Mouse (Mus musculus) layer of hippocampus, adult 2 months (tissue): ENCODE measurements at regions not wholly inside any gene's neighbourhood (a gene's known extent, or its start where the extent isn't known, plus 50 kb on each side); places are given as distances from the start of the nearest gene placed in this dataset.

Source experiments
- DNase-seq, 2 experiments: peaks; one replicate each; pipeline ENCODE4 v3.0.0; 2022; ENCODE audit warnings: low spot score in 2 of 2
- H3K27ac ChIP-seq: fragments of 200-600 bp; 2 replicates; pipeline ENCODE4 v1.8.1; 2022
- H3K4me3 ChIP-seq: fragments of 200-600 bp; 2 replicates; pipeline ENCODE4 v1.8.1; 2022; ENCODE audit warnings: mild to moderate bottlenecking
- CTCF ChIP-seq: fragments of 200-600 bp; conservative IDR thresholded peaks from 2 replicates; pipeline ENCODE4 v1.8.1; 2022; ENCODE audit warnings: antibody characterized with exemption, mild to moderate bottlenecking, moderate library complexity

DNA sequence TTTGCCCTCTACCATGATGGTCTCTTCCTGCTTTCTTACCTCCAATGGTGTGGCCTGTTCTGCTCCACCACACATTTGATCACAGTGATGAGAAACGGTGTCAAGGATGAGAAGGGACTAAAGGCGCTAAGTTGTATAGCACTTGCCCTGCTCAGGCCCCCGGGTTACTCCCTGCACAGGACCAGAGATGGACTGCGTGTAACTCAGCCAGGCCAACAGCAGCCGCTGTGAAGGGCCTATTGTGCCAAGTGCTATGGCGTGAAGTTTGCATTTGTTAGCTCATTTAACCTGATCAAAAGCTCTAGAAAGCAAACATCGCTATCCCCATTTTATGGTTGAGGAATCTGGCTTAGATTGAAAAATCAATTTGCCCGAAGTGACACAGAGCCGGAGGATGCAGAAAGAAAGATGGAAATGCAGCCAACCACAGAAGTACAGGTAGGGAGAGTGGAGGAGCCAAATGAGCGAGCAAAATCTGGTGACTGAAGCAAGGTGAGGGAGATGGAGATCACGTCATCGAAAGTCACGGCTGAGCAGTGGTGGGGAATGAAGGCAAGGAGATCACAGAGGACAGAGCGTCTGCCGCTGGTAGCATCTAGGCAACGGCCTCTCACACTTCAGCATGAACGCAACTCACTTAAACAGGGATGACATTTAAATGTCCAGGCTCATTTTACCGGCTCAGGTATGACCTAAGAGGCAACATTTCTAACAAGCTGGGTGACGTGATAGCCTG, 78.3 kb upstream of the Fer start:
- Histone ChIP-seq H3K4me3 (no peak overlapping the region), H3K27ac (no peak overlapping the region)
- no peak for DNase-seq
- TF ChIP-seq CTCF: no peak

DNA sequence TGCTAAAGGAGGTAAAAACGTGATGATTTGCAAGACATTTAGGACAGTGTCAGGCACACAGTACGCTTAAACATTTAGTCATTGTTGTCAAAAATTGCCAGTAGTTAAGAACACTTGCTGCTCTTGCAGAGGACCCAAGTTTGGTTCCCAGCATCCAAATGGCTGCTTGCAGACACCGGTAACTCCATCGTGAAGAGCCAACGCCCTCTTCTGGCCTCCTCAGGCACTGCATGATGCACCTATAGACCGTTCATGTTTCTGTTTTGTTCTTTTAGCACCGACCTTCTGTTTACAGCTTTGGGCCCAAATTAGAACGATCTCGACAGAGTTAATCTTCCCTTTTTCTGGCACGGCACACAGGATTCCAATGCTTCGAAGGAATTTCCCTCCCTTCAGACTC, 76.4 kb upstream of the Fer start:
- H3K4me3 ChIP-seq: no peak overlapping the region
- peak; percentile 15; the same call in 1 of the 2 replicates for TF ChIP-seq CTCF
- DNase-seq: no peak
- H3K27ac ChIP-seq: no peak overlapping the region

DNA sequence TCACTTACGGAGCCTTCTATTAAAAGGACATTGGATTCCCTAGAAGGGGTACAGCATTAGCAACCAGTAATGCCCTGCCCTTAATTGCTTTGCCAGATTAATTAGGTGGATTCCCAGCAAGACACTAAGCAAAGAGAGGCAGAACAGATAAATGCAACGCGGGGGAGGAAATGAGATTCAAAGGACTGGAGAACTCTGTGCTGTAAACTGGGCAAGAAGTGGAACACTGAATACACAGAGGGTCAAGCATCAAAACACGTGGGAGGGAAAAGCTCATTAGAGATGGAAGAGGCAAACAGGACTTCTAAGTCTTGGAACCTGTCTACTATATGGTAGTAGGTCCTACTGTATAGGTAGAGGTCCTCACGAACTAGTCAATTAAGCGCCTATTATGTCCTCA, 68.5 kb upstream of the Fer start:
- H3K4me3 ChIP-seq: no peak overlapping the region
- no peak for TF ChIP-seq CTCF
- no peak overlapping the region for H3K27ac ChIP-seq
- DNase-seq: no peak

DNA sequence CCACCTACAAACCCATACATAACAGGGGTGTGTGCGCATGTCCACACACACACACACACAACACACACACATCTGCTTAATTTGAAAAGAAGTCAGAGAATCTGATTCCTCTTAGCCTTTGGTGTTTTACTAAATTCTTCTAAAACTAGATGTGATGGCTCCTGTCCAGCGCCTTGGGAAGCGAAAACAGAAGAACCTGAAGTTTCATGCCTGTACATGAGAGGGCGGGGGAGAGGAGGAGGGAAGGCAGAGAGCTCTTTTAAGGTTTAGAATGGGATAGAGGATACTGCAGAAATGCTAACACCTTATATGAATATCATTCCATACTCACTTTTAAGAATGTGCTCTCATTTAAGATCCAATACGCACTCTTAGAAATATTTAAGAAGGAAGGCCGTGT, 64.5 kb upstream of the Fer start:
- no peak for DNase-seq
- TF ChIP-seq CTCF: no peak
- Histone ChIP-seq H3K27ac (no peak overlapping the region), H3K4me3 (no peak overlapping the region)

DNA sequence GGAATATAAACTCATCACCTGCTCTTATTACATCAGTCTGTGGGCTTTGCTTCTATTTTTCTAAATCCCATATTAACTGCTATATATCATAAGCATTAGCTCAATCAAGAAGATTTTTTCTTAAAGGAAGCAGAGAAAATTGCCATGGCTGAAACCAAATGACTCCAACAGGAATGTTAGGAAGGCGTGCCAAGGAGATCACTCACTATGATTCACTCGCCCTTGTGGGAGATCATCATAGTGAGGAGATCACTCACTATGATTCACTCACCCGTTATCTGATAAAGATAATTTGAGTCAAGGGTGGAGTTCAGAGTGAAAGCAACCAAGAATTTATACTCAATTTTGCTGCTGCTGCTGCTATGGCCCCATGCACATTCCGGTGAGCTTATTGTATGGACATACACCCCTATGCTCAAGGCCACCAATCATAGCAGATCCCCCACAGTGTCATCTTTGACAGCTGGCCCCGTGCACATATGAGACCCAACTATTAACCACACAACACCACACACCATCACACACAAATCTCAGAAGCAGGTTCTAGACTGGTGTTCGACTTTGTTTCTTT, 63.8 kb upstream of the Fer start:
- no peak for DNase-seq
- TF ChIP-seq CTCF: no peak
- H3K4me3 ChIP-seq: no peak overlapping the region
- no peak overlapping the region for H3K27ac ChIP-seq

DNA sequence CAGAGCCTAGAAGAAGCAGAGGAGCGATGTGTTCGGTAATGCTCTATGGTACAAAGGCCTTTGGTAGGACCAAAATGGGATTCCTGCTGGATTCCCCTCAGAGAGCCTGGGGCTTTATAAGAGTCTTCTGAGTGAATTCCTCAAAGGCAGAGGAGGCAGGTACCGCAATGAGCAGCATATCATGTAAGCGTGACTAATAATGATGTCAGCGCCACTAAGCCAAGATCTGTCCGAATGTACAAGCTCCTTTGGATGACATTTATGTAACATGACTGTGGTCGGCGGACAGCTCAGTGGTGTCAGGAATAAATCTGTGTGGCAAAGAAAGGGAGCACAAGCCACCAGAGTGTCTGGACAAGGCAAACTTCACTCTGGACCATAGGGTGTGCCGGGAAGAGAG, 61.5 kb upstream of the Fer start:
- no peak for TF ChIP-seq CTCF
- Histone ChIP-seq H3K27ac (no peak overlapping the region), H3K4me3 (no peak overlapping the region)
- DNase-seq: no peak

DNA sequence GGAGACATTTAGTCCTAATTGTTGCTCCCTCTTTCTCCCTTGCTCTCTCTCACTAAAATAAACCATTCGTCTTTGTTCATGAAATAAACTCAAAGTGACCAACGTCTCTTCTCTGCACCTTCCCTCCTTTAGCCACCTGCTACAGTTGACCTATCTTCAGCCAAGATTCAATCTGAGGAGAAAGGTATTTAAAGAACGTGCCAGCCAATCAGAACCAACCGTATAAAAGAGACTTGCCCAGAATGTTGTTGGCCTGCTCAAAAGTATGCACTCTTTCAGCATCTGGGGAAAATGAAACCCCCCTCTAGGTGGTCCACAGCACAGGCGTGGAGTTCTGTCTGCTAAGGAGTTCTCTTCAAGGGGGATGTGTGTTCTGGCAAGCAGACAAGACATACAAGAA, 60.0 kb upstream of the Fer start:
- TF ChIP-seq CTCF: no peak
- no peak for DNase-seq
- Histone ChIP-seq H3K4me3 (no peak overlapping the region), H3K27ac (no peak overlapping the region)

DNA sequence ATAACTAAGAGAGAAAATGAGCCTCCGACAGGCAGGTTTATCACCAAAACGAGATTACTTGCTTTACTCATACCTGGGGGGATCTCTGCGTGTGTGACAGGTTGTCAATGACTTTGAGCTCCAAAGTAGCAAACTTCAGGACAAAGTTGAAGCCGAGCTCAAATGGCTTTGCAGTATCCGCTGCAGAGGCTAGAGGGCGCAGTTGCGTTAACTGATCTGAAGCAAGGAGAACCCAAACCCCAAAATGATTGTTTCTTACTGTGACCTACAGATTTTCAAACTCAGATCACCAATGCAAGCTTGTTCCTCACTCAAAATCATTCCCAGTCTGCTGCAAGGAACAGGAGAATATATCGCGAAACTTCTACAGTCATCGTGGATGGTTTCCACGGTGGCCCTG, 59.3 kb upstream of the Fer start:
- peak; percentile 94 for TF ChIP-seq CTCF
- no peak overlapping the region for H3K27ac ChIP-seq
- peak; percentile 60 to 83 for DNase-seq
- no peak overlapping the region; the same call in 1 of the 2 replicates for H3K4me3 ChIP-seq

DNA sequence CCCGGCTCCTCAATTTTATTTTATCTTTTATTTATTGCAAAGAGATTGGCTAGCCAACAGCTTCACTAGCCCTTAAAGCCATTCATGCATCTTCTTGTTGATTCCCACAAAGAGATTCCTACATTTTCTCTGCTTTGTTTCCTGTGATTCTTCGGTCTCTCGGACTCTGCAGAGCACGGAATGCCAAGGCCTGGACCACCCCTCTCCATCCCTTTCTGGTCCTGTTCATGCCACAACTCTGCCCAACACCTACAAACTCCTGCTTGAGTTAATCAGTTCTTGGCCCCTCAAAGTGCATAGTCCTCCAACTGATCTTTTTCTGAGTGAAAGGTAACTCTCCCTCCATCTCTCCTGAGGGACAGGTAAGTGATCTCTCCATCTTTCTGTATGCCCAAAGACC, 58.4 kb upstream of the Fer start:
- no peak overlapping the region for H3K27ac ChIP-seq
- DNase-seq: no peak
- H3K4me3 ChIP-seq: no peak overlapping the region
- no peak for TF ChIP-seq CTCF

DNA sequence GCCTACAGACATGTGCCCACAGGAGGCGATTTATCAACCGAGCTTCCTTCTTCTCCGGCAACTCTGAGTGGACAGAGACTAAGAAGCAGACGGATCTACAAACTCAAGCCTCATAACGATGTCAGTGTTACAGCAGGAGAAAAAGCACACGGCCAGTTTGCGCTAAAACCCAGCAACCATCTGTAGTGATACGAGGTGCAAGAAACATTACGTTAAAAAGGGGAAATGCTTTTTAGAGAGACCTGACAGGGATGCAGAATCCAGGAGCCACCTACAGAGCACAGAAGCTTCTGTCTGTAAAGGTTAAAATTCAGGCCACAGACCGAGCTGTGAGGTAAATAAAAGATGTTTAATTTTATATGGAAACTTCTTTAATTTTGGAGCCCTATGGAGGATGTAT, 56.5 kb upstream of the Fer start:
- no peak for DNase-seq
- H3K4me3 ChIP-seq: no peak overlapping the region

DNA sequence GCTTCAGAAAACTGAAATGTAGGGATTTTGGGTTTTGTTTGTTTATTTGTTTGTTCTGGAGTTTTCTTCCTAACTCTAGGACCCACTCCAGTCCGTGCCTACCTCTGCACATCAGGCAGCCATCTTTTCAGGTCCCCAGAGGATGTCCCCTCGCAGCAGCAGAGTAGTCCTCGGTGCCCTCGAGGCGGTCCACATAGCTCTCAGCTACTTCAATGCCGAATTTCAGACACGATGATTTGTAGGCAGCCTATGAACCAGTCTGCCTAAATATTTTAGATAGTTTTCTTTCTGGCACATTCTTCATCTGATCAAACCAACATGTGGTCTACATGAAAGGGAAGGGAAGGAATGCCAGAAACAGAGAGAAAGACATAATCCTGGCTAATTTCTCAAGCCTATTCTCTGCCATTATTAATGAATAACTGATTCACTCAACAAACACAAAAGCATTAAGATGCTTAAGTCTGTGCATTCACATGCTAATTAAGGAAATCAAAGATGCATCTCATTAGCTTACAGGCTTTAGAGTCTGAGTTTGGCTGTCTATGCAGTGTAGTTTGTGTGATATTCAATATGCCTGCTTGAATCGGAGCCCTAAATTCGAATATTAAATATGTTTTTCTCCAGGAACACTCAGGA, 55.2 kb upstream of the Fer start:
- no peak for TF ChIP-seq CTCF
- Histone ChIP-seq H3K27ac (no peak overlapping the region), H3K4me3 (no peak overlapping the region)
- no peak for DNase-seq

More for the DNA sequence above, 56.5 kb upstream of the Fer start:
- H3K27ac ChIP-seq: no peak overlapping the region
- no peak for TF ChIP-seq CTCF

DNA sequence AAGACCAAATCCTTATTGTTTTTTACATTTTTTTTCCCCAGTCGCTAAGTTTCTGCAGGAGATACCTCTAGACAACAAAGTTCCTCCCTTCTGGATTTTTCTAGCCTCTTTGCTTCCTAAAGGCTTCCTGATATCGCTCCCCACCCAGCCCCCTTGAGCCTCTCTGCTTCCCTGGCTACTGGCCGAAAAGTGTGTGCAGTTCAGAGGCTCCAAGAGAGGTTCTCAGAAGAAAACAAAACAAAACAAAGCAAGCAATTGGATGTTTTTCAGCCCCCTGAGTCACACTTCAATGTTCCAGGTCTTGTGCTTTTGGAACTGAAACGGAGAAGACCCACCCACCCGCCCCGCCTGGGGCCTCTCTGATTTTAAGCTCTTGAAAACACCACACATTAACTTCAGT, 54.1 kb upstream of the Fer start:
- TF ChIP-seq CTCF: no peak
- no peak overlapping the region for H3K4me3 ChIP-seq
- no peak overlapping the region for H3K27ac ChIP-seq
- no peak for DNase-seq

DNA sequence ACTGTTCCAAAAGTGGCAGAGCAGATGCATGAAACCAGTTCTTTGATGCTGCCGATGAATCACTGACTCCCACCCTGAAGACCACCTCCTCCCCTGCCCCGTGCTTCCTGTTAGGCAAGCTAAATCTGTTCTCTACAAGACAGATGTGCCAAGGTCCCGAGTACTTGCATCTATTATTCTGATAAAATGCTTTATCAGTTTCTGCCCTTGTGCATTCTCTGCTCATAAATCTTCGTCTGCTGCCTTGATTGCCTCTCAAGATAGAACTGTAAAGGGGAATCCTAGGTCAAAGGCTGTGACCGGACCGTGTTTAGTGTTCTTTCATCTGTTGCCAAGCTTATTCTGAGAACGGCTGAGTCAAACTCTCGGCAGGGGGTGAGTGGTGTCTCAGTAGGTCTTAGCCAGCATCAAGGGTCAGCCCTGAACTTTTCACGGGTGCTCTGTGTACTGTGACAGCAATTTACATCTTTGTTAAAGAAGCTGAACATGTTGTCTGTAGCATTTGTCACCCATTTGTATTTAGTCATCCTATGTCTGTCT, 51.5 kb upstream of the Fer start:
- Histone ChIP-seq H3K4me3 (no peak overlapping the region), H3K27ac (no peak overlapping the region)
- no peak for TF ChIP-seq CTCF
- no peak for DNase-seq

DNA sequence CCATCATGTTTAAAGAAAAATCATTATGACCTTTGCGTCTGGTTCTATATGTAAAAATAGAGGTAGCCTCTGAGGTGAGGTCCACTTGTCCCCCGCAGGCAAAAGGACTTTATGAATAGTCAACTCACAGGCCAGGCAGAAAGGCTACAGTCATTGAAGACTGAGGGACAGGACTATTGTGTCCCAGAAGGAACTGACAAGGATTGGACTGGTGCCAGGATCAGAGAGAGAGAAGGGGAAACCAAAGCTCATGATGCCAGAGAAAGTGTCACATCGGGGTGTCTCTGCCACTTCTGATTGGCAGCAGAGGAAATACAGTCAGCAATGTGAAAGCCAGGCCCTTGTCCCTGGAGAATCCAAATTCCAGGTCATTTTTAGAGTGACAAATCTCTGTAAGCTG, 50.3 kb upstream of the Fer start:
- DNase-seq: no peak
- Histone ChIP-seq H3K4me3 (no peak overlapping the region), H3K27ac (no peak overlapping the region)
- no peak for TF ChIP-seq CTCF
